In genomic region chr6:112696056-112696950, GRCm38 (mm10) we compare ENCODE assay signal across 1 mouse cellular context.
TF ChIP-seq lines count a peak whose summit lies in the region.

Gene Rad18 (minus strand): TSS chr6:112696686.

TF ChIP-seq in CH12.LX, 34 proteins besides CTCF, POLR2A, EP300 and RAD21 (continued from another document):
- TF ChIP-seq ETS1 (conservative IDR thresholded peaks at IDR 0.05; ENCODE audit: low read depth, low read length): no peak; the same call in 1 of the 2 replicates
